Mouse (Mus musculus) erythroid progenitor cell, adult 5-6 weeks (primary cell): ENCODE data around the gene Pigp. TPM values are rescaled to one million over a fixed set of nuclear protein-coding genes. Genes with fewer than 3 reads are reported as not detected.

Experiments used
- ATAC-seq: replicated peaks from 2 replicates; pipeline ENCODE4 v1.8.0; 2016; ENCODE audit warnings: moderate number of reproducible peaks, mild to moderate bottlenecking, moderate TSS enrichment, inconsistent platforms; ENCODE audit not compliant: poor library complexity, low FRiP score, severe bottlenecking
- total RNA-seq, 2 experiments: library from RNA; stranded (forward) in 1 of 2; stranded (reverse) in 1 of 2; fragments of 150-400 nt in 1 of 2; fragments of 186-747, 209-891 nt in 1 of 2; gene quantifications; 2 replicates each; pipeline versions ENCODE4 v1.2.3 to v1.2.4; 2015 to 2017; ENCODE audit warnings: low replicate concordance in 2 of 2

Gene Pigp
- total RNA-seq (2015; ENCODE audit: low replicate concordance) (2.5 and 13.0 TPM in 2 replicates), total RNA-seq (2017; ENCODE audit: low replicate concordance) (7.7 TPM in 1 of 2 replicates, not detected in the other)

DNA sequence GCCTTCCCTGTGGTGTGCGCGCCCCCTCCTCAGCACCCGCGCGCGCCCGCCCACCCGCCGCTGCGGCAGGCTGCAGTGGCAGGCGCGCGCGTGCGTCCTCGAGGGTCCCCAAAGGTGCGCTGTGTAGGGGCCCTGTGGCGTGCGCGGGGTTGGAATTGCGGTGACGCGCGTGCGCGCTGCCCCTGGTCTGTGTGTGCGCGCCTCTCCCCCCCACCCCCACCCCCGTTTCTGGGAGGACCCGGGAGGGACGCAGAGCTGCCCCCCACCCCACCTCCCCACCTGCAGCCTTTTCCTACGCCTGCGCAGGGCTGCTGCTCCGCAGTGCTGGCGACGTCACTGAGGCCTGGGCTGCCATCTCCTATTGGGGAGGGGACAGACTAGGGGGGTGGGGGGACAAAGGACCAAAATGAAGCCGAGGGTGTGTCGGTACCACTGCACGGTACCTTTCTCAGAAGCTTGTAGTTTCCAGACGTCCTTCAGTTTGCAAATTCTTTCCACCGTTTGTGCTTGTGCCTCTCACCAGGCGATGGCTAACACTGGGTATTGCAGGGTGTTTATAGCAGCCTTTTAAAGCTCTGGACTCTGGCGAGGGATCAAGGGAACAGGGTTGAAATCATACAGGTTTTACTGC lies at the start of gene Pigp:
TSS of gene Pigp (minus strand) at position 542 of the 631 bp plus-strand sequence.
- no peak for ATAC-seq

DNA sequence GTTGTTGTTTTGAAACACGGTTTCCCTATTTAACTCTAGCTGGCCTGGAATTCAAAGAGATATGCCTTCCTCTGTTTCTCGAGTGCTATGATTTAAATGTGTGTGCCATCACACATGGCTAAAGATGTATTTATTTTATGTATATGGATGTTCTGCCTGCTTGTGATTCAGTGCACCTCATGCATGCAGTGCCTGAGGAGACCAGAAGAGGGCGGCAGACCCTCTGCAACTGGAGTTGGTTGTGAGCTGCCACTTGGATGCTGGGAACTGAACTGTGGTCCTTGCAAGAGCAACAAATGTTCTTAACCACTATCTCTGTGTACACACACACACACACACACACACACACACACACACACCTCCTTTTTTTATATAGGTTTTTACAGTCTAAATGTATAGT lies 48.9 kb upstream of the Pigp start:
- ATAC-seq = no peak

DNA sequence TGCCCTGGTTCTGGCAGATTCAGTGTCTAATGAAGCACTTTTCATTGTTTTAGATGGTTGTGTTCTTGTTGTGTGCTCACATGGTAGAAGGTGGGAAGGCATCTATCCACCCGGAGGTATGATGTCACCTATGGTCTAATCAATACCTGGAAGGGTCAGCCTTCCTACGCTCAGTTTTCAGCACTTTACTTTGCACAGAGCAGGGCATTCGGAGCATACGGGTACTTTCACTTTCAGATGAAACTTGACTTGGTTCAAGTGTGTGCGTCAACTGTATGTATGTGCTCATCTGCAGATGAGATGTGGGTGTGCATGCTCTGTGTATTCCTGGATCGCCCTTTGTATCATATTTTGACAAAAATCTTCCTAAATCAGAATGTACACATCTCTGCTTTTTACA lies 42.5 kb upstream of the Pigp start:
- no peak for ATAC-seq

DNA sequence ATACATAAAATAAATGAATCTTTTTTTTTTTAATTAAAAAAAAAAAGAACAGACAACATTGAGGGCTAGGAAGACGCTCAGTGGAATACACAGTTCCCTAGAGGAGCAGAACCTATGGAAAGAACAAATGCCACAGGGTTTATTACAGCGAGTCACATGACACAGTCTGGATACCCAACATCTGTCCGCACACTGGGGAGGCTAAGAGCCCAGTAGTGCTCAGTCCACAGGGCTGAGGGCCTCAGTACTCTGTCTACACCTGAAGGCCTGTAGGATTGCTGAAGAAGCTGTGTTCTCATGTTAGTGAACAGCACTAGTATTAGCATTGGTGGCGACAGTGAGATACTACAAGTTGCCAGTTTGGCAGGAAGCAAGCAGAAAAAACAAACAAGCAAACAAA lies 41.1 kb upstream of the Pigp start:
- ATAC-seq = no peak

DNA sequence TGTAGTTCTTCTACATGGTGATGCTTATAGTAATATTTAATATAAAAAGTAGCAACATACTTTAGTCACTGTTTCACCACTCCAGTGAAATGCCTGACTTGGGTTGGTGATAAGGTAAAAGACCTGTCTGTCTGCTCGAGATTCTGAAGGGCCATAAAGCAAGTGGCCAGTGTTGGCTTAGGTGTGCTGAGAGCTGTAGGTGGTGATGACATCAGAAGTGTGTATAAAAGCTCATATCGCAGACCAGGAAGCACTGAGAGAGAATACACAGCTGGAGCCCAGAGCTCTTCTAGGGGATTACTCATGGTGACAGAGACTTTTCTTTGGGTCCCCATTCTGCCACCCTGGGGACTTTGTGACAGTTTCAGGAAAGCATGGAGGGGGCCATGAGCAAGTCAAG lies 40.6 kb upstream of the Pigp start:
- ATAC-seq = no peak

DNA sequence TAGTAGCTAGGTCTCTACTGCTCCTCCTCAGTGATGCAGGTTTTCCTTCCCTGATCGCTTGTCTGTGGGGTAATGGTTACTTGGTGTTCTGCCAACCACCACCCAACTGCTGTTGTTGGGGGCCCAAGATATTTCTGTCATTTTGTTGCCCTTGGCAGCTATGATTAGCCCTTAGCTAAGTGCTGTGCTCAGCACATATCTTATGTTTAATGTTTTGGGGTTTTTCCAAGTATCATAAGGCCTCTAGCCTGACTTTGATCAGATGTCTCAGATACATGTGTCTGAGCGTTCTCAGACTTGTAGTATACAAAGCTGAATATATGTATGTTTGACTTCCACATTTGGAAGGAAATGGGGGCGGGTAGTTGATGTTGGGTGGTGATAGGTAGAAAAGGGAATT lies 39.6 kb upstream of the Pigp start:
- ATAC-seq = no peak

DNA sequence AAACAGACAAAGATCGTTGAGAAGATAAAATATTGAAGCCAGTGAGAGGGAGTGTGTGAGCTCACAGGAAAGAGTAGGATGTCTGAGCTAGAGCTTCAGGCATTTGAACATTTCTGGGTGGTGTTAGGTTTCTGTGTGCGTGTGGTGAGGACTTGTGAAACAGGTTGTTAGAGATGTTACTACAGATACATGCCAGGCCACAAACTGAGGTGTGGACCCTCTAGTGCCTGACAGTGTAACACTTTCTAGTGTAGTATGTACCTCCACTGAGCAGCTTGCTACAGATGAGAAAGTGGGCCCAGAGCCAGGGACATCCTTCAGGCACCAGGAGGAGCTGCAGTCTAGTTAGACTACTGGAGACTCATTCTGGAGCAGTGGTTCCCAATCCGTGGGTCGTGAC lies 30.5 kb upstream of the Pigp start:
- no peak for ATAC-seq

DNA sequence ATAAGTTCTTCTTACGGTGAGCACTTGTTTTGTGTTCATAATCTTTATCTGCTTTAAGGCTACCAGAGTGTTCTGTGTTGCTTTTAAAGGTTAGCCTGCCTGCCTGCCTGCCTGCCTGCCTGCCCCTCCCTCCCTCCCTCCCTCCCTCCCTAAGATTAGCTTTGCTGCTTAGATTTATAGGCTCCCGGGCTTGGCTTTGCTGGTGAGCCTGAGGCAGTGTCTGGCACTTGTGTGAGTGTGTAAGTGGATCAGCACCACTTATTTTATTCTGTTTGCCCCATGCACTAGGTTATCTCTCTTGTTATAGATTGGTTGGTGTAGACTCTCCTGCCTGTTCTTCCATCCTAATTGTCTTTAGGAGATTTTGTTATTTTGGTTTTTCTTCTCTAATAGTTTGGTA lies 30.0 kb upstream of the Pigp start:
- no peak for ATAC-seq

DNA sequence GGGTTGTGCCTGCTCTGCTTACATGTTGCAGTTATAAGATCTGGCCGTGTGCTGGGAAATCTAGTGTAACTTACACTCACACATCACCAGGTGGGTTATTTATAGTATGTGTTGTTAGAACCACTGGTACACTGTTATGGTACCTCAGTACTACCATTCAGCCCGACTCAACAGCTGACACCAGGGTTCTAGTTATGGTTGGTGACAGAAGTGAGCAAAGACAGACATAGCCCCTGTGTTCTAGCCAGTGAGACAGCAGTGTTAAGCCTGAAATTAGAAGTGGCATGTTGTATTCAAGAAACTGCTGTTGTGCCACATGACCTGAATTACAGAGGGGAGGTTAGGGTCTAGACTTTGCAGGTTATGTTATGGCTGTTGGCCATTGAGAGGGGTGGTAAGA lies 27.5 kb upstream of the Pigp start:
- no peak for ATAC-seq

DNA sequence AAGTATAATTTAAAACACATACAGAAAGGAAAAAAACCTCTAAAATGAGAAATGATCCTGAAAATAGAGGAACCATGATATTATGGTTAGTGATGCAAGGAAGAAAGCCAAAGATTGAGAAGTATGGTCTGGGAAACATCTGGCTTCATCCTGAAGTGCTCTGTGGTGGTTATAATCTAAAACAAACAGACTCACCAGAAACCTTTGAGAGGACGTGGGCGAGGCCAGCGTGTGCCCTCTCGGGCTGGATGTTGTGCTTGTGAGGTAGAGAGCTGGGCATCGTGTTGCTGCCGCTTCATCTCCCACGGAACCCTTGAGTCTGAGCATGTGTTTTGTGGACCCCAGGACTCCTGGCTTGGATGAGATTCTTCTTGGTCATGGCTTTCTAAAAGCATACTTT lies 25.0 kb upstream of the Pigp start:
- ATAC-seq = no peak

DNA sequence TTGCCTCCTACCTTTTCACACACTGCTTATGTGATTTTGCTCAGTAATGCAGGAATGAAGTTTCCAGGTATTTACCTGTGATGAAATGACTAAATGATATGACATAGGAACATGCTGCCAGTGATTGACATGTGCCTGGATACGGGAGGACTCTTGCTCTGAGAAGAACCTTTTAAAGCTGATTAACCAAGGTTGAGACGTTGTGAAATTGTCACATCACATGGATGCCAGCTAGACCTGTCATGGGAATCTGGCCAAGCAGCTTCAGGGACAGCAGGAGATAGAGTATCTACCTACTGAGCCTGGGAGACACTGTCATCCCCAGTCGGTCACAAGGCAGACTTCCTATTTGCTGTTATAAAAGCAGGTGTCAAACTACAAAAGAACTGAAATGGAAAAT lies 23.4 kb upstream of the Pigp start:
- no peak for ATAC-seq

DNA sequence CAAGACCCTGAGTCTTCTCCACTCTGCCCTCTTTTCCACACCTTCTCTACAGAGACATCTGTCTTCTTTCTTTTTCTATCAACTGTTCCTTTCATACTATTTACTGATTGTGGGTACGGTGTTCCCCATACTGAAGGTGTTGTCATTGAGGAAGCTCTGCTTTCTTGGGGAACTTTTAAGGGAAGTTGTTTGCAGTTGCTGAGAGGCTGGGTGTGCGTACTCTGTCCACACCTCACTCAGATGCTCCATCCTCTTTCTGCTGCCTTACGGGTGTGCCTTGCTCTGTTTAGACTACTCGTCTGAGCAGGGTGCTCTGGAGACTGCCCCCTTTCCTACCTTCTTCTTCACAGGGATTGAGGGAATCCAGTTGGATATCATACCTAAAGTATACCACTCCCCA lies 20.7 kb upstream of the Pigp start:
- ATAC-seq = no peak

DNA sequence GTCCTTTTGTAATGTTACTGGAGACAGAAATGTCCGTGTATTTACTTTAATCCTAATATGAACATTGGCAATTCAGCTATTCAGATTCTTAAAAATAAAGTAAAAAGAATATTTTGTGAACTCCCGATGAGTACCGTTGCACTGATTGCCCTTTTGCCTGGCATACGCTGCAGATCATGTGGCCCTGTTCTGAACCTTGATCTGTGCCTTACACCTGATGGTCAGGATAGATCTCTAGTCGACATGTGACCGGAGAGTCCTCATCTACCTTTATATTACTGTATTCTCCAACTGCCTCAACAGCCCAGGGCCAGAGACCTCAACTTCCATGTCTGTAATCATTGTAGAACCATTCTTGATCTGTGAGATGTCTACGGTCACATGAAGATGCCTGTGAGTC lies 16.0 kb upstream of the Pigp start:
- no peak for ATAC-seq

DNA sequence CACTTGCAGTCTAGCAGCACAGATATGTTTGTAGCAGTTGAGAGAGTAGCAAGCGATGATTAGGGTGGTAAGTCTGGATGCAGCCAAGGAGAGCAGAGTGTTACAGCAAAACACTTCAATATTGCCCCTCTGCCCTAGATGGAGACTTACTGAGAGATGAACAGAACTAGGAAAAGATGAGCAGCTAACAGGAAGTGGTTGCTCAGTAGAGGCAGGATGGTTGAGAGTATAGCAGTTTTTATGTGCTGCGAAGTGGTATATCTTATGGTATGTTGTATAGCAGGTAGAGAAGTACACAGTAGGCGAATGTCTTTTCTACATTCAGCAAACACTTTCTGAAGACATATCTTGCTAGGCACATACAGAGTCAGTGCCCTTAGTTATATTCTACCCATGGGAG lies 11.6 kb upstream of the Pigp start:
- no peak for ATAC-seq

DNA sequence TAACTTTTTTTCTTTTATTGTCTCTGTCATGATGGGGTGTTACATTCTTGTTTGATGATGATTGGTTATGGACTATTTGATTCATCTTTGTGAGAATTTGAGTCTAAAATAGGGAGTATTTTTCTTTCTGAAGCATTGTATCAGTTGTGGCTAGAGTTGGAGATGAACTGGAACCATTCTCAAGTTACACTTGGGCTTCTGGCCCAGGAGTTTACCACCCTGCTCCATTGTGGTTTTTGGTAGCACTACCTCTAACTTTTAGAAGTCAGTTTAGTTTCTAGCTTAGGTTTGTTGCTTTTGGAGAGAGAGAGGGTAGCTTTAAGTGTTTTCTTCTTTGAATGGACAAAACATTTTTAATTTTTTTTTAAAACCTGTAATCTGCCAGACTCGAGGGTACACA lies 7.7 kb upstream of the Pigp start:
- ATAC-seq = no peak

DNA sequence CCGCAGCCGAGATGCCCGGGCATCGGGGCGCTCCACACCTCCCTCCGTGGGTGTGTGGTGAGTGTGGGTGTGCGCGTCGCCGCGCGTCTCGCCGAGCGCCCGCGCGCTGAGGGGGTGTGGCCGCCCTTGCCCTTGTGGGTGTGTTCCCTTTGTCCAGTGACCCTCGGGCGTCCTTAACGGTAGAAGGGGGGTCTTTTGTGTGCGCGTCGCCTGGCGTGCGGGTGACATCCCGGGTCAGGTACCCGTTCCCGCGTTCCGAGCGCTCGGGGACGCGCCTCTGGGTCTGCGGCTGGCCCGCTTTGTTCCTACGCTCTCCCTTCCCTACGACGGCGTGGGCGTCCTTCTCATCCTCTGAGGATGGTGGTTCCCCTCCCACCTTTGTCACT lies 734 bp downstream of the Pigp start:
- peak; percentile 76 for ATAC-seq

DNA sequence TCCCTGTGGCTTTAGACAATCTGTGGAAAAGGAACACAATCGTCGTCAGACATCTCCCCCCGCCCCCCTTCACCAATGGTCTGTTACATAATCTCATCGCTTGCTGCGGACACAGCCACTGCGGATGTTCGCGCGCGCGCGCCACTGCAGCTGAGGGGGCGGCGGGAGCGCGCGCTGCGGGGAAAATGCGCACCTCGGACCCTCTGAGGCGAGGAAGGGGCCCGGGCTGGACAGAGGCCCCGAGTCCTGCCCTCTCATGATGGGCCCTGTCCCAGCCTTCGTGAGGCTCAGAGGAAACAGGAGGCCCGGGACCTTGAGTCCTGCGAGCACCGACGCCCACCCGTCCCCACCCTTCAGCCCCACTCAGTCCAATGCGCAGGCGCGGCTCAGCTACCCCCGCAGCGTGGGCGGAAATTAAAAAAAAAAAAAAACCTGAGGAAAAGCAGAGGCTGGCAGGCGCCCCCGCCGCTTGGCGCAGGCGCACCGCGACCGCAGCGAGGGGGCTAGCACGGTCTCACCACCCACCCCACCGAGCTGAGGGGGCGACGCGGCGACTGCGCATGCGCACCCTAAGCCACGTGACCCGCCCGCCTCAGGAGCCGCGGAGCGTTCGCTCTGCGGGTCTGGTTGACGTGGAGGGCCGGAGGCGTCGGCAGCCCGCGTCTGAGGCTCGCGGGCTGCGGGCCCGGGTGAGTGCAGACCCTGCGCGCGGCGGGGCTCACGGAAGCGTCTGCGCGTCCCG lies 1.3 kb downstream of the Pigp start, which contains the start of gene Ttc3:
TSS of gene Ttc3 (plus strand) at position 446 of the 742 bp plus-strand sequence.
- peak; percentile 81 for ATAC-seq

DNA sequence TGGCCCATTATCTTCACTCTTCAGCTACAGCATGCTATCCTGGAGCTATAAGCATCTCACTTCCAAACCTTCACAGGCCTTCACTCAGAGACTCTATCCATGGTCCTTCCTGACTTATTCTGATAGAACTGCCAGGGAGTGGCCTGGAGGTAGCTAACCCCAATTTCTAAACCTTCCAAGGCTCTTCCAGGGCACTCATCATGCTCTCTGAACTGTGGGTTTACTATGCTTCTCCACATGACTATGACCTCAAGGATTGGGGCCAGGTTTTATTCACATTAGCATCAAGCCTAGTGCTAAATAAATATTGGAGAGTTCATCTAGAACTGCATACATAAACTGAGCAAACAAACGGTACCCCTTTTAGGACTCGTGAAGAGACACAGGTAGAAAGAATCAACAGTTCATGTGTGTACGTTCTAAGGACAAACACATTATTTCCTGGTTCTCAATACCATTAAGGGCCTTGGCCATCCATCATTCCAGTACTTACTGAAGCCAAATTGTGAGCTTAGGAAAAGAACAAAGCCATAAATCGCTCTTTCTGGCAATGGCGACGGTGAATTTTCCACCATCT lies 2.0 kb downstream of the Pigp start:
- ATAC-seq = no peak

DNA sequence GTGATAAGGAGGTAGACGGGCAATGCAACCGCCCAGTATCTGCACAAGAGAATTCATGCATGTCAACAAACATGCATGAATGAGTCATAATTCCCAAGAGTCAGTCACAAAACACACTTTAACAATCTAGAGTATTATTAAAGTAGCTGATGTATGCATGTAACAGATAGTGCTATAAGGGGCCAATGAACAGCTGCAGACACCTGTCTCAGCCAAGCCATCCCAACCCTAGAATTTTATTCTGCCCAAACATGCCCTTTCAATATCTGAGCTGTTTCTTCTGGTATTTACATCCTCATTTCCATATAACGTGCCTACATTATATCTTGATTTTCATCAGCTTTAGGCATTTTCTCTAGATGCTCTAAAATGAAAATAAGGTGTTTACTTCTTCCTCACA lies 6.2 kb downstream of the Pigp start:
- no peak for ATAC-seq

DNA sequence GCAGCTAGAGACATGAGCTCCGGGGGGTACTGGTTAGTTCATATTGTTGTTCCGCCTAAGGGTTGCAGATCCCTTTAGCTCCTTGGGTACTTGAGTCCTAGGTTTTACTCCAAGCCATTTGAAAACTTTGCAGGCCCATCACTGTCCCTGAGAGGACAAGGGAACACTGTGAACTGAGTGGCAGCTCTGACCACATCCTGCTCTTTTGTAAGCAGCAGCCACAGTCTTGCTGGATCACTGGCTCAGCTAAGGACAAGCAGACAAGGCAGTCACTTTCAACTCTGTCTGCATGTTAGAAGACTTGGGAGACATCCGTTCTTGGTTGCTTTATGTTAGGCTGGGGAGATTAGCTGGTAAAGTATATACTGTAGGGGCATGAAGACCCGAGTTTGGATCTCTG lies 7.8 kb downstream of the Pigp start:
- no peak for ATAC-seq

DNA sequence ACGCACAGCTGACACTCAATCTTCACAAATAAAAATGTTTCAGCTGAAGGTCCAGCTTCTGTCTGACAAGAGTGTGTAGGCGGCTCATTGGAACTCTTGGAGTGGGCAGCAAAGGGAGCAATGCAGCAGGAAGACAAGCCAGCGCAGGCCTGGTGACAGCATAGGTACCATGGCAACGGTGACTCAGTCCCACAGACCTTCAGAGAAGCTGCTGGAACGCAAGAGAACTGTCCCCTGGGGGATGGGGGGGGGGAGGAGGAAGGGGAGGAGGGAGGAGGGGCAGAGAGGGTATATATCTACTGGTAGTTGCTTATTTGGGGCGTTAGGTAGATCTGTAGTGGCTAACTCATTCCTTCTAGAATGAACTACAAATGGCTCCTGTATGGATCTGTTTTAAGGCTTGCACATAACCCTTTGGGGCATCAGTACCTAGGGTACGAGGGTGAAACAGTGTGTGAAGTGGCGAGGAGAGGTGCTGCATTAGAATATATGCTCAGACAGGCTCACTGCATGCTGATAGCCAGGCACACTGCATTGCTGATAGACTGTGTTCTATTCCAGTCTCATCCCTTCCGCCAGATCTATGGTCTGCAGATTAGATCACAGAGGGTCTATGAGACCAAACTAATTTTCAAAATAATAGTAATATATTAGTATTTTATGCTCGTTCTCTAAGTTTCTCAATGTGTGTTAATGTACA lies 9.3 kb downstream of the Pigp start:
- no peak for ATAC-seq
